Mouse (Mus musculus): ENCODE measurements around the gene Frmd5.
"Not testable (repeated sequence)": the region's sequence is repeated elsewhere in the genome, so short reads cannot be mapped to it uniquely, and the experiment has no call there.

Gene Frmd5

GRCm38 (mm10) chr2:121575741-121576201 lies 231.1 kb downstream of the Frmd5 start:
- in situ Hi-C loops (cut with MboI, MseI) = loop anchor here (10.0 kb wide), 1 partner anchor 941 kb away; no protein-coding TSS in a partner anchor

- in situ Hi-C loops (cut with MboI, MseI) = loop anchor here (10.0 kb wide), 1 partner anchor 939 kb away; no protein-coding TSS in a partner anchor
Observed at GRCm38 (mm10) chr2:121574066-121574630, 232.7 kb downstream of the Frmd5 start.

- in situ Hi-C loops (cut with MboI, MseI) = loop anchor here (10.0 kb wide), 1 partner anchor 937 kb away; no protein-coding TSS in a partner anchor
Observed at GRCm38 (mm10) chr2:121571780-121572179, 235.1 kb downstream of the Frmd5 start.

GRCm38 (mm10) chr2:121570999-121571655 lies 235.8 kb downstream of the Frmd5 start:
- in situ Hi-C loops (cut with MboI, MseI) = loop anchor here (10.0 kb wide), 1 partner anchor 936 kb away; no protein-coding TSS in a partner anchor

- in situ Hi-C loops (cut with MboI, MseI) = loop anchor here (10.0 kb wide), 1 partner anchor 935 kb away; no protein-coding TSS in a partner anchor
Observed at GRCm38 (mm10) chr2:121570049-121570448, 236.8 kb downstream of the Frmd5 start.

- in situ Hi-C loops (cut with MboI, MseI) = no loop called here
Observed at GRCm38 (mm10) chr2:121565911-121566310, 241.0 kb downstream of the Frmd5 start.

- in situ Hi-C loops (cut with MboI, MseI) = no loop called here
Observed at GRCm38 (mm10) chr2:121563117-121563516, 243.8 kb downstream of the Frmd5 start.

- in situ Hi-C loops (cut with MboI, MseI) = no loop called here
Observed at GRCm38 (mm10) chr2:121551271-121551670, 255.6 kb downstream of the Frmd5 start.

- in situ Hi-C loops (cut with MboI, MseI) = no loop called here
Observed at GRCm38 (mm10) chr2:121549630-121550029, 257.3 kb downstream of the Frmd5 start.

- in situ Hi-C loops (cut with MboI, MseI) = no loop called here
Observed at GRCm38 (mm10) chr2:121544829-121545228, 262.1 kb downstream of the Frmd5 start.

- in situ Hi-C loops (cut with MboI, MseI) = loop anchor here (5.0 kb wide), 1 partner anchor 38 kb away; no protein-coding TSS in a partner anchor
Observed at GRCm38 (mm10) chr2:121525056-121525455, 281.8 kb downstream of the Frmd5 start.

GRCm38 (mm10) chr2:121522830-121523229 lies 284.1 kb downstream of the Frmd5 start:
- in situ Hi-C loops (cut with MboI, MseI) = not testable (repeated sequence)

GRCm38 (mm10) chr2:121522006-121522405 lies 284.9 kb downstream of the Frmd5 start:
- in situ Hi-C loops (cut with MboI, MseI) = no loop called here

GRCm38 (mm10) chr2:121518711-121519110 lies 288.2 kb downstream of the Frmd5 start:
- in situ Hi-C loops (cut with MboI, MseI) = not testable (repeated sequence)

GRCm38 (mm10) chr2:121518106-121518505 lies 288.8 kb downstream of the Frmd5 start:
- in situ Hi-C loops (cut with MboI, MseI) = no loop called here

GRCm38 (mm10) chr2:121514211-121514610 lies 292.7 kb downstream of the Frmd5 start:
- in situ Hi-C loops (cut with MboI, MseI) = no loop called here

- in situ Hi-C loops (cut with MboI, MseI) = not testable (repeated sequence)
Observed at GRCm38 (mm10) chr2:121512991-121513765, 293.7 kb downstream of the Frmd5 start.

- in situ Hi-C loops (cut with MboI, MseI) = no loop called here
Observed at GRCm38 (mm10) chr2:121511401-121511800, 295.5 kb downstream of the Frmd5 start.

GRCm38 (mm10) chr2:121509584-121509983 lies 297.3 kb downstream of the Frmd5 start:
- in situ Hi-C loops (cut with MboI, MseI) = loop anchor here (5.0 kb wide), 1 partner anchor 37 kb away; the partner anchor contains the start of gene Mfap1b

GRCm38 (mm10) chr2:121507951-121508330 lies 298.9 kb downstream of the Frmd5 start:
- in situ Hi-C loops (cut with MboI, MseI) = loop anchor here (5.0 kb wide), 1 partner anchor 36 kb away; the partner anchor contains the start of gene Mfap1b

- in situ Hi-C loops (cut with MboI, MseI) = loop anchor here (5.0 kb wide), 1 partner anchor 35 kb away; the partner anchor contains the start of gene Mfap1b
Observed at GRCm38 (mm10) chr2:121507173-121507950, 299.5 kb downstream of the Frmd5 start.
